Mouse (Mus musculus): ENCODE results near the gene Fign. TPM values are rescaled to one million over a fixed set of nuclear protein-coding genes. Genes with fewer than 3 reads are reported as not detected.

The Fign gene
- polyA plus RNA-seq, 1 experiment from 2014 or later, result 7.2 TPM

DNA sequence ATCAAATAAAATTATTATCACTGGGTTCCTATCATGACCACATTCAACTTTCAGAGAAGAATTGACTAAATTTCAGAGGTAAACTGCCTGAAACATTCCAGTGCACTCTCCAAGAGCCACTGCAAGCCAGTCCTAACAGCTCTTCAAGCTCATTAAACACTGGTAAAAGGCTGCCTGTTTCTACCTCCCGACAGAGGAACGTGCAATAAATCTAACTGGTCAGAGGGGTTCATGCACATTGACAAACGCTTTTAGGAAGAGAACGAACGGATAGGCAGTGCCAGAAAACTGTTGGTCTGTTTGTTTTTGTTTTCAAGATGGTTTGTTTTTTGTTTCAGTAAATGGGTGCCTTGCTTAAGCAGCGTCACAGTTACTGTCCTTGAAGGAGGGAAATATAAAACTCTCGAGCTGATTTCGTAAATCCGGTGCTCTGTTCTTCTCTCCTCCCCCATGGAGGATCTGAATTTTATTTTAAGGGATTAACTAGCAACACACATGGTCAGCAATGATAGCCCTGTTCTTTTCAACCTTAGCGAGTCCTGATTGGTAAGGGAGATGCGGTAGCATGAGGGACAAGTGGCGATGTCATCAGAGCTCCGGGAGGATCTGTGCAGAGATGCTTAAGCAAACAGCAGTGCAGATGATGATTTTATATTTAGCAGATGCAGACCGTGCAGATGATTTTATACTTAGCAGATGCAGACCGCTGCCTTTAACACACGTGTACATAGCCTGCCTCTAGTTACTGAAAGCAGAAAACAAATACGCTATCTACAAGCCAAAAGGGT is 23.0 kb downstream of the Fign start:
- H3K4me2 ChIP-seq, result no peak overlapping the region
- H3K4me3 ChIP-seq (ENCODE audit: low read depth, low read length), result no peak overlapping the region
- no peaks in the 10 kb centered on the region for H3K27me3 ChIP-seq (replicated peaks; ENCODE audit: control insufficient read depth, insufficient read depth, low read length)
- ATAC-seq (replicated peaks; ENCODE audit: low FRiP score), result no peak
- 68% methylated on average over 17 of the region's 17 CpGs for WGBS
- DNase-seq (ENCODE audit: low spot score), result no peak
- H3K4me1 ChIP-seq (replicated peaks; ENCODE audit: control insufficient read depth, insufficient read depth, low read length), result no peaks in the 10 kb centered on the region
- H3K9ac ChIP-seq (ENCODE audit: low read depth, low read length), result no peak overlapping the region
- H3K36me3 ChIP-seq (ENCODE audit: control insufficient read depth, insufficient read depth, low read length), result no peaks in the 10 kb centered on the region
- H3K9me3 ChIP-seq (ENCODE audit: control insufficient read depth, low read length), result no peaks in the 10 kb centered on the region
- H3K27ac ChIP-seq (ENCODE audit: low read depth, low read length), result no peak overlapping the region

DNA sequence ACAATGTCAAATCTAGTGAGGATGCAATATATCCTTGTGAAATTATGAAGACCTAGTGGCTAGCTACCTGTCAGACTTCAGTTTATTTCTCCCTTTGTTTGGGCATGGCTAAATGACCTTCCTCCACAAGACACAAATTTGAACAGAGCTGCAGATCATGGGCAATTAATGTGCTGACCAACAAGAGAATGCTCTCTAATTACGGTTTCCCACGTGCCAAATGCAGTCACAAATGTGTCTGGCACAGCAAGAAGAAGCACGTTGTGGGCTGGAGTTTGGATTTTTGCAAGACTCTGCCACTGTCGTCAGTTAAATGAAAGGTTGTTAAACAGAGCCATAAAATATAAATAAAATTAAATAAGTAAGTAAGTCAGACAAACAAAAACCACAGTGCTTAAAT is 25.7 kb downstream of the Fign start:
- Histone ChIP-seq H3K4me2 (no peak overlapping the region), H3K9me3 (ENCODE audit: control insufficient read depth, low read length) (no peaks in the 10 kb centered on the region), H3K4me3 (ENCODE audit: low read depth, low read length) (no peak overlapping the region), H3K27me3 (replicated peaks; ENCODE audit: control insufficient read depth, insufficient read depth, low read length) (no peaks in the 10 kb centered on the region), H3K4me1 (replicated peaks; ENCODE audit: control insufficient read depth, insufficient read depth, low read length) (no peaks in the 10 kb centered on the region), H3K9ac (ENCODE audit: low read depth, low read length) (no peak overlapping the region), H3K36me3 (ENCODE audit: control insufficient read depth, insufficient read depth, low read length) (no peaks in the 10 kb centered on the region), H3K27ac (ENCODE audit: low read depth, low read length) (no peak overlapping the region)
- DNase-seq (ENCODE audit: low spot score) (no peak), ATAC-seq (replicated peaks; ENCODE audit: low FRiP score) (no peak)
- WGBS, result 74% methylated on average over 4 of the region's 4 CpGs

DNA sequence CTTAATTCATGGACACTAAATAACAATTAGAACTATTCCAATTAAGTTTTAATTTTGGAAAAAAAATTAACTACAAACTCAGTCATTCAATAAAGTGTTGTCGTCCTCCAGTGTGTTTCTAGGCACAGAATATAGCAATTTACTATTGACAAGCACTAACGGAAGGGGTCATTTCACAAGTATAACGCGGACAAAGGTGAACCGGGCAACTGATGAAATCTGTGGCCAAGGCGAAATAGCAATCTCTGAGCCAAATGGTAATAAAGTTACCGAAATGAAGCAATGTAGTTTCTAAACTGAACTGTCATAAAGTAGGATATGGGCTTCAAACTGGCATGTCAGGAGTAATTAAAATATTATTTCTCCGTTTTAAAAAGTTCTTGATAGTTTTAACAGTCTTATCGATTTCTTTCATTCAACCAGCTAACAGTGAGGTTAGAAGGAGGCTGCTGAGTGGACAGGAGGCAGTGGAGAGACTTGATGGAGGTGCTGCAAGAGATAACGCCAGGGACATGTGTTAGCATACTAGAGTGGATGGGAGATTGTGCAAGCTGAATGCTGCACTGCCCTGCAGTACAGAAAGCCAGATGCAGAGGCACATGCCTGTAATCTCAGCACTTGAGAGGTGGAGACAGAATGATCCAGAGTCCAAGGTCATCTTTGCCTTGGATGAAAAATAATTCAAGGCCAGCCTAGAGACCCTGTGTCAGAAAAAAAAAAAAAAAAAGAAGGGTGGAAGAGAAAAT is 27.7 kb downstream of the Fign start:
- Histone ChIP-seq H3K9me3 (ENCODE audit: control insufficient read depth, low read length) (no peaks in the 10 kb centered on the region), H3K4me1 (replicated peaks; ENCODE audit: control insufficient read depth, insufficient read depth, low read length) (no peaks in the 10 kb centered on the region), H3K27ac (ENCODE audit: low read depth, low read length) (no peak overlapping the region), H3K27me3 (replicated peaks; ENCODE audit: control insufficient read depth, insufficient read depth, low read length) (no peaks in the 10 kb centered on the region), H3K4me2 (no peak overlapping the region), H3K36me3 (ENCODE audit: control insufficient read depth, insufficient read depth, low read length) (no peaks in the 10 kb centered on the region), H3K9ac (ENCODE audit: low read depth, low read length) (no peak overlapping the region), H3K4me3 (ENCODE audit: low read depth, low read length) (no peak overlapping the region)
- DNase-seq (ENCODE audit: low spot score) (no peak), ATAC-seq (replicated peaks; ENCODE audit: low FRiP score) (no peak)
- WGBS, result 81% methylated on average over 10 of the region's 10 CpGs

DNA sequence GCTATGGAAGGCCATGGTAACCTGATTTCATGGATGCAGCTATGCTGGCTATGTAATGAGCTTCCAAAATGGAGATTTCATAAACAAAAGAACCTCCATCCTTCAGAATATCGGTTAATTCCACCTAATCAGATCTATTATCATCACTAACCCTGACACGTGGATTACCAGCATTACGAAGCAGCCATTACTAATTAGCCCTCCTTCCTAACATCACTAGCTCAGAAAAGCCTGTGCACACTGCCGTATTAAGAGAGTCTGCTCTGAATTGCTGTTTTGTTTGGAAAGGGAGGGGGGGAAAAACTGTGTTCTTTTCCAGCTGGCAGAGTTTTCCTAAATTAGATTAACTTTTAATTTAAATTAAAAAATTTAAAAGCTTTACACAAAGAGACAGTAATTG is 32.3 kb downstream of the Fign start:
- ATAC-seq (replicated peaks; ENCODE audit: low FRiP score), result no peak

DNA sequence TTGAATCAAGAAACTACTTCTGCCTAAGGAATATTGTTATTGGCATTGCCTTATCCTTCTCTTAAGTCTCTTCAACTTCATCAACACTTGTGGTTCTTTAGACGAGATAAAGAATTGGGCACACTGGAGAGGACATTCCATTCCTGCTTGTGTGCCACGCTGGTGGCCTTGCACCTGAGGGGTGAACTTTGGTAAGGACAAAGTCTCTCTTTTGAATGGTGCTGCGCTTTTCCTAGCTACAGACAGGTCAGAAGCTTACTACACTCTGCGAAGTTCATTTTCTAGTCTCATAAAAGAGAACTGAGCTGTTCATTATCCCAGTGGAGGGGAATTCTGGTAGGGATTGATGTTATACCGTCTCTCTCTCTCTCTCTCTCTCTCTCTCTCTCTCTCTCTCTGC is 38.4 kb downstream of the Fign start:
- ATAC-seq (replicated peaks; ENCODE audit: low FRiP score), result no peak
- 75% methylated on average over 5 of the region's 5 CpGs for WGBS
- no peak overlapping the region for H3K27ac ChIP-seq (ENCODE audit: low read depth, low read length)

More for the DNA sequence above, 32.3 kb downstream of the Fign start:
- no peaks in the 10 kb centered on the region for H3K9me3 ChIP-seq (ENCODE audit: control insufficient read depth, low read length)
- H3K4me3 ChIP-seq (ENCODE audit: low read depth, low read length), result no peak overlapping the region
- H3K36me3 ChIP-seq (ENCODE audit: control insufficient read depth, insufficient read depth, low read length), result no peaks in the 10 kb centered on the region
- H3K4me2 ChIP-seq, result no peak overlapping the region
- no peak overlapping the region for H3K27ac ChIP-seq (ENCODE audit: low read depth, low read length)
- 92% methylated on average over 4 of the region's 4 CpGs for WGBS
- H3K9ac ChIP-seq (ENCODE audit: low read depth, low read length), result no peak overlapping the region
- no peaks in the 10 kb centered on the region for H3K4me1 ChIP-seq (replicated peaks; ENCODE audit: control insufficient read depth, insufficient read depth, low read length)
- no peak for DNase-seq (ENCODE audit: low spot score)
- no peaks in the 10 kb centered on the region for H3K27me3 ChIP-seq (replicated peaks; ENCODE audit: control insufficient read depth, insufficient read depth, low read length)

DNA sequence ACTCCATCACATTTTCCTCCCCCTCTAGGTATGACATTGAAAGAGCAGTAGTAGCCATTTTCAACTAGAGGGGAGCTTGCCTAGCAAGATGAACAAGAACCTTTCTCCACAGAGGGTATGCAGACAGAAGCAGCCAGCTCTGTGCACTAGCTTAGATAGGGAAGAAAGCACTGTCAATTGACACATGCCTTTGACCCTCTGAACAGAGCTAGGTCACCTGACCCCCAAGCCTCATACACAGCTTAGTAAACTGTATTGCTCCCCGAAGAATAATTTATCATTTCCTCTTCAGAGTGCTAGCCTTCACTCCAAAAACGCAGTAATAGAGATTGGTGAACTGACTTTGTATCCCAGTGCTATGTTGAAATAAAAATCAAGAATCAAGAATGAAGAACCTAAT is 49.7 kb downstream of the Fign start:
- Histone ChIP-seq H3K36me3 (ENCODE audit: control insufficient read depth, insufficient read depth, low read length) (no peaks in the 10 kb centered on the region), H3K27ac (ENCODE audit: low read depth, low read length) (no peak overlapping the region), H3K4me2 (no peak overlapping the region), H3K9me3 (ENCODE audit: control insufficient read depth, low read length) (no peaks in the 10 kb centered on the region), H3K27me3 (replicated peaks; ENCODE audit: control insufficient read depth, insufficient read depth, low read length) (no peaks in the 10 kb centered on the region), H3K4me3 (ENCODE audit: low read depth, low read length) (no peak overlapping the region), H3K4me1 (replicated peaks; ENCODE audit: control insufficient read depth, insufficient read depth, low read length) (no peaks in the 10 kb centered on the region), H3K9ac (ENCODE audit: low read depth, low read length) (no peak overlapping the region)
- ATAC-seq (replicated peaks; ENCODE audit: low FRiP score) (no peak), DNase-seq (ENCODE audit: low spot score) (no peak)
- 64% methylated on average over 2 of the region's 2 CpGs for WGBS

More for the DNA sequence above, 38.4 kb downstream of the Fign start:
- Histone ChIP-seq H3K27me3 (replicated peaks; ENCODE audit: control insufficient read depth, insufficient read depth, low read length) (no peaks in the 10 kb centered on the region), H3K9me3 (ENCODE audit: control insufficient read depth, low read length) (no peaks in the 10 kb centered on the region), H3K36me3 (ENCODE audit: control insufficient read depth, insufficient read depth, low read length) (no peaks in the 10 kb centered on the region), H3K4me1 (replicated peaks; ENCODE audit: control insufficient read depth, insufficient read depth, low read length) (no peaks in the 10 kb centered on the region), H3K9ac (ENCODE audit: low read depth, low read length) (no peak overlapping the region), H3K4me2 (no peak overlapping the region), H3K4me3 (ENCODE audit: low read depth, low read length) (no peak overlapping the region)
- DNase-seq (ENCODE audit: low spot score), result no peak

DNA sequence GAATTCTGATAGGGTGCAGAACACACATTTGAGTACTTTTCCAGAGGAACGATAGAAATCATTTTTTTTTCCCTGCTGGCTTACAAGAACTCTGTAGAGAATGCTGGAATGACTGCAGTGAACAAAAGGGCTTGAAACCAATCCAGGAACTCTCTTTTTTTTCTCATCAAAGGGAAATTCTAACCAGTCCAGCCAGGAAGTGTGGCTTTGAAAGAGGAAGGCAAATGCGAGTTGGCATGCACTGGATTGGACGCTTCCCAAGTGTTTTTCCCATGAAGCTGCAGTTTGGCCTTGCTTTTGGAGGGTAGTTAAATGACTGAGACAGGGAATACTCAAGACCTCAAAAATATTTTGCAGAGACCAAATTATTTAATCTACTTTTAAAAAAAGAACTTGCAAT is 54.7 kb downstream of the Fign start:
- DNase-seq (ENCODE audit: low spot score), result no peak
- no peaks in the 10 kb centered on the region for H3K4me1 ChIP-seq (replicated peaks; ENCODE audit: control insufficient read depth, insufficient read depth, low read length)
- H3K27ac ChIP-seq (ENCODE audit: low read depth, low read length), result no peak overlapping the region
- H3K9ac ChIP-seq (ENCODE audit: low read depth, low read length), result no peak overlapping the region
- no peak overlapping the region for H3K4me3 ChIP-seq (ENCODE audit: low read depth, low read length)
- no peaks in the 10 kb centered on the region for H3K27me3 ChIP-seq (replicated peaks; ENCODE audit: control insufficient read depth, insufficient read depth, low read length)
- no peak overlapping the region for H3K4me2 ChIP-seq
- no peak for ATAC-seq (replicated peaks; ENCODE audit: low FRiP score)
- no peaks in the 10 kb centered on the region for H3K9me3 ChIP-seq (ENCODE audit: control insufficient read depth, low read length)
- 69% methylated on average over 3 of the region's 3 CpGs for WGBS
- no peaks in the 10 kb centered on the region for H3K36me3 ChIP-seq (ENCODE audit: control insufficient read depth, insufficient read depth, low read length)

DNA sequence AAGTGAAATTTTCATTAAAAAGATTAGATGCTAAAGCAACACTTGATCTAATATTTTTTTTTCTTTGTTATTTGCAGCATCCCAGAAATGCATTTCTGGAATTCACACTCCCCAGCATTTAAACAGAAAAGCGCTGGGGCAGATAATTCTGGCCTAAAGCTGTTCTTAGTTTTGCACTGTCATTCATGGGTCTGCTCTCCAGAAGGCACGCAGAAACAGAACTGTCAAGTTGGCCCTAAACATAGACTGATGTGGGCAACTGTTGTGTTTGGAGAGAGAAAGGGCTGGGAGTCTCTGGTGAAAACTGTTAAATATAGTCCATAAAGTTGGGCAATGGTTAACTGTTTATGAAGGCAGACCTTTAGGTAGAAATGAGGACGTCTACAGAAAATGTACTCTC is 62.4 kb downstream of the Fign start:
- Histone ChIP-seq H3K27me3 (replicated peaks; ENCODE audit: control insufficient read depth, insufficient read depth, low read length) (no peaks in the 10 kb centered on the region), H3K4me1 (replicated peaks; ENCODE audit: control insufficient read depth, insufficient read depth, low read length) (no peaks in the 10 kb centered on the region), H3K4me2 (no peak overlapping the region), H3K4me3 (ENCODE audit: low read depth, low read length) (no peak overlapping the region), H3K27ac (ENCODE audit: low read depth, low read length) (no peak overlapping the region), H3K9me3 (ENCODE audit: control insufficient read depth, low read length) (no peaks in the 10 kb centered on the region), H3K9ac (ENCODE audit: low read depth, low read length) (no peak overlapping the region), H3K36me3 (ENCODE audit: control insufficient read depth, insufficient read depth, low read length) (no peaks in the 10 kb centered on the region)
- WGBS, result 62% methylated on average over 3 of the region's 3 CpGs
- no peak for DNase-seq (ENCODE audit: low spot score)
- ATAC-seq (replicated peaks; ENCODE audit: low FRiP score), result no peak

DNA sequence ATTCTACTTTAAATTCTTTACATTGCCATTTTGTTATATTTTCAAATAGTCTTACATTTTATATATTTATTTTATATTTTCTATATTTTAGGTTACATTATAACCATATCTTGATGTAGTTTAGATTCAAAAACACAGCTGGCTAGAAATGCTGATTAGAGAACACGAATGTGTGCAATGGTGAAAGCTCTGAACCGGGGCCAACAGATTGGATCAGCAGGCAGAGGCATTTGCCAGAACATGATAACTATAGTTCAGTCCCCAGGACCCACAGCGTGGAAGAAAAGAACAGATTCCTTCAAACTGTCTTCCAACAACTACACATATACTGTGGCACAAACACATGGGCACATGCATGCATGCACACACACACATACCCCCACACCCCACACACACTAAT is 64.0 kb downstream of the Fign start:
- Histone ChIP-seq H3K4me2 (no peak overlapping the region), H3K27me3 (replicated peaks; ENCODE audit: control insufficient read depth, insufficient read depth, low read length) (no peaks in the 10 kb centered on the region), H3K9me3 (ENCODE audit: control insufficient read depth, low read length) (no peaks in the 10 kb centered on the region), H3K4me1 (replicated peaks; ENCODE audit: control insufficient read depth, insufficient read depth, low read length) (no peaks in the 10 kb centered on the region), H3K9ac (ENCODE audit: low read depth, low read length) (no peak overlapping the region), H3K36me3 (ENCODE audit: control insufficient read depth, insufficient read depth, low read length) (no peaks in the 10 kb centered on the region), H3K4me3 (ENCODE audit: low read depth, low read length) (no peak overlapping the region), H3K27ac (ENCODE audit: low read depth, low read length) (no peak overlapping the region)
- no peak for DNase-seq (ENCODE audit: low spot score)
- WGBS, result 73% methylated on average over 3 of the region's 3 CpGs
- ATAC-seq (replicated peaks; ENCODE audit: low FRiP score), result no peak

All from liver, embryonic 11.5 days (tissue).